ENCODE assay signal across 21 mouse cellular contexts in the genomic region with DNA sequence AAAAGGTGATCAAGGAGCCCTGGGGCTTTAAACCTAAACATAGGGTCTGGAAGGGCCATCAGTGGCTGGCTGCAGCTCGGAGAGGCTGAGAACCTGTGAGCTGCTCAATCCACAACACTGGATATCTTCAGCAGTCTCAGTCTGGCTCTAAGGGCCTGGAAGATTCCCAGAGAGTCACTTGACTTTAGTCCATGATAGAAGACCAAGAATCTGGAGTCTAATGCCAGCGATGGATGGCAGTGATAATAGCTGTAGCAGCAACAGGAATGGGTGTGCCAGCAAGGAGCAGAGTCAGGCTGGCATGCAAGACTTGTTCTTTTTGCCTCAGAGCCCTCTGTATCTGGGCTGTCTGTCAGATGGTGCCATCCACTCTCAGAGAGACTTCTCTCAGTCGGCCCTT. TPM values are rescaled to one million over a fixed set of nuclear protein-coding genes. Genes with fewer than 3 reads are reported as not detected.
DNase-seq lines count a peak whose midpoint lies in the region; ATAC-seq lines count a peak whose summit lies in the region.
"Had no signal": no experiment of that assay in that cellular context is flagged by ENCODE, and none has a peak within 500 bp of the region (broad histone marks: within the 10 kb centered on the region; RNA-seq: fewer than 3 reads in every experiment).

No protein-coding gene starts in this region.

- H3K27me3 ChIP-seq in limb, embryonic 15.5 days: no peaks in the 10 kb centered on the region
- no peaks in the 10 kb centered on the region for H3K27me3 ChIP-seq in limb, embryonic 10.5 days (ENCODE audit: low read depth, poor library complexity, severe bottlenecking)
- H3K27me3 ChIP-seq: embryonic facial prominence, embryonic 12.5 days; forebrain, embryonic 12.5 days had no signal

- H3K9me3 ChIP-seq in limb, embryonic 15.5 days: no peaks in the 10 kb centered on the region
- no peaks in the 10 kb centered on the region for H3K9me3 ChIP-seq in limb, embryonic 10.5 days (replicated peaks)
- H3K9me3 ChIP-seq: embryonic facial prominence, embryonic 10.5 days; embryonic facial prominence, embryonic 12.5 days; forebrain, embryonic 10.5 days; forebrain, embryonic 12.5 days had no signal

- DNase-seq in limb, embryonic 10.5 days (ENCODE audit: low spot score): no peak
- DNase-seq in lung, postnatal 36 days: peak; percentile 60
- DNase-seq in lung, postnatal 10 days: no peak
- DNase-seq in fat pad, adult 2 months (ENCODE audit: extremely low read depth, low read depth, low spot score): peak; percentile 28
- DNase-seq in urinary bladder, postnatal 10 days (ENCODE audit: low spot score): no peak
- DNase-seq in frontal cortex, adult 2 months (ENCODE audit: extremely low spot score in 1 of 2, low spot score in 1 of 2): no peak
- DNase-seq: adrenal gland, adult 8-10 months; adrenal gland, postnatal 14 days; adrenal gland, postnatal 36 days; cerebellum, adult 11-12 months; cerebellum, adult 2 months; cerebellum, adult 9-10 months; cerebellum, postnatal 10 days; cerebellum, postnatal 25 days had no signal

- ATAC-seq in limb, embryonic 15.5 days (ENCODE audit: insufficient number of reproducible peaks, low FRiP score, low TSS enrichment, low read depth): no peak
- ATAC-seq: forebrain, embryonic 14.5 days; forebrain, embryonic 16.5 days had no signal

- H3K4me1 ChIP-seq in limb, embryonic 15.5 days: peaks cover 20% of the 10 kb centered on the region
- no peaks in the 10 kb centered on the region for H3K4me1 ChIP-seq in limb, embryonic 10.5 days
- H3K4me1 ChIP-seq: embryonic facial prominence, embryonic 12.5 days had no signal

- 69% methylated on average over 3 of the region's 3 CpGs for WGBS in limb, embryonic 15.5 days
- 83% methylated on average over 3 of the region's 3 CpGs for WGBS in limb, embryonic 10.5 days

- H3K4me2 ChIP-seq in limb, embryonic 15.5 days: no peak overlapping the region
- H3K4me2 ChIP-seq: embryonic facial prominence, embryonic 12.5 days; forebrain, embryonic 12.5 days had no signal

- peak overlapping the region; percentile 51; the same call in 1 of the 2 replicates for H3K27ac ChIP-seq in limb, embryonic 15.5 days
- no peak overlapping the region for H3K27ac ChIP-seq in limb, embryonic 10.5 days
- H3K27ac ChIP-seq: embryonic facial prominence, embryonic 10.5 days; embryonic facial prominence, embryonic 12.5 days; forebrain, embryonic 10.5 days; forebrain, embryonic 12.5 days had no signal

- no peak overlapping the region for H3K4me3 ChIP-seq in limb, embryonic 15.5 days
- H3K4me3 ChIP-seq in limb, embryonic 10.5 days: no peak overlapping the region
- H3K4me3 ChIP-seq: embryonic facial prominence, embryonic 10.5 days; embryonic facial prominence, embryonic 12.5 days; forebrain, embryonic 10.5 days; forebrain, embryonic 12.5 days had no signal

- no peak overlapping the region for H3K9ac ChIP-seq in limb, embryonic 15.5 days
- H3K9ac ChIP-seq: embryonic facial prominence, embryonic 12.5 days; forebrain, embryonic 12.5 days had no signal

- H3K36me3 ChIP-seq in limb, embryonic 15.5 days: peaks cover 48% of the 10 kb centered on the region
- H3K36me3 ChIP-seq in limb, embryonic 10.5 days: peaks cover 88% of the 10 kb centered on the region

RNA-seq across cellular contexts. Expression of a gene that starts 31.4 kb away (rescaled TPM):
- polyA plus RNA-seq in limb, embryonic 15.5 days (2015; fragmentation: Nextera tagmentation; extraction: Ambion mirVana): 49.1 and 53.7 TPM in 2 replicates
- 60.3 and 66.4 TPM in 2 replicates for polyA plus RNA-seq in limb, embryonic 10.5 days (2016; fragmentation: Nextera tagmentation; extraction: Ambion mirVana)
- 82.4 and 90.4 TPM in 2 replicates for polyA plus RNA-seq in frontal cortex, adult 2 months (2012; rRNA removed)

RNA-seq across cellular contexts. Expression of a gene that starts 32.2 kb away (rescaled TPM):
- polyA plus RNA-seq in limb, embryonic 15.5 days (2015; fragmentation: Nextera tagmentation; extraction: Ambion mirVana): 17.7 and 19.6 TPM in 2 replicates
- polyA plus RNA-seq in limb, embryonic 10.5 days (2016; fragmentation: Nextera tagmentation; extraction: Ambion mirVana): 30.4 and 32.8 TPM in 2 replicates
- polyA plus RNA-seq in frontal cortex, adult 2 months (2012; rRNA removed): 19.8 and 21.3 TPM in 2 replicates

Comparison
In these comparisons a context has a peak if more than half of its experiments do, and no peak if none do; other contexts are left out.
1. DNase-seq: peak in lung, postnatal 36 days (single experiment) and fat pad, adult 2 months (single experiment); none in limb, embryonic 10.5 days (single experiment), lung, postnatal 10 days (single experiment), urinary bladder, postnatal 10 days (single experiment) and frontal cortex, adult 2 months (0 of 2).